Mouse (Mus musculus) cortical plate, adult 2 months (tissue): ENCODE measurements around the gene Cdk14.

Source experiments
- CTCF ChIP-seq: fragments of 200-500 bp; IDR thresholded peaks from 2 replicates; pipeline ENCODE4 v1.5.1; 2011; ENCODE audit warnings: mild to moderate bottlenecking, control low read depth, low read length; ENCODE audit not compliant: insufficient read depth; ENCODE audit errors: extremely low read depth
- POLR2A ChIP-seq: fragments of 200-500 bp; IDR thresholded peaks from 2 replicates; pipeline ENCODE4 v1.6.1; 2011; ENCODE audit warnings: mild to moderate bottlenecking, low read length, control low read depth; ENCODE audit not compliant: insufficient read depth; ENCODE audit errors: extremely low read depth

DNA sequence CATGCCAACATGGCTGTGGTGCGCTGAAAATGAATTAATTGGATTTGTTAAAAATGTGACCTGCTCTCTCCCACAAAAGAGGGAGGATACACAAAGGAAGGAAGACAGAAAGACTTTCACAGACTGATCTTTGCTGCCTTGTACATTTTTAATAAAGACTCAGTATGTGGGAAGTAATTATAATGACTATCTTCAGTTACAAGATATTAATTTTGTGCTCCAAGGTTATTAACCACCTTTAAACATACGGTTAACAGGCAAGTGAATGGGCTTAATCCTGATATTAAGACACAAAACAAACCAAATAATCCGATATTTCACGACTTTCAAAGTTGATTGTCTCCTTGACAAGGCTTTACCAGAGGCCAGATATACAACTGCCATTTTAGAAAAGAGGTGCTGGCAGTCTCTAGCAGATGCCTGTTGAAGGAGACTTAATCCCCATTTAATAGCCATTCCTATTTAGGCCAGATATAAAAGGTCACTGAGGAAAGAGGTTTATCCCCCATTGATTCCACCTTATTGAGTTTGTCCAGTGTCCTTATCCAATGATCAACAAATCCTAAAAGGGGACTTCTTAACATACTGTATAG lies 411.9 kb downstream of the Cdk14 start:
- no peak for TF ChIP-seq CTCF
- no peak for TF ChIP-seq POLR2A
